ENCODE assay signal across 13 mouse cellular contexts in the genomic region with DNA sequence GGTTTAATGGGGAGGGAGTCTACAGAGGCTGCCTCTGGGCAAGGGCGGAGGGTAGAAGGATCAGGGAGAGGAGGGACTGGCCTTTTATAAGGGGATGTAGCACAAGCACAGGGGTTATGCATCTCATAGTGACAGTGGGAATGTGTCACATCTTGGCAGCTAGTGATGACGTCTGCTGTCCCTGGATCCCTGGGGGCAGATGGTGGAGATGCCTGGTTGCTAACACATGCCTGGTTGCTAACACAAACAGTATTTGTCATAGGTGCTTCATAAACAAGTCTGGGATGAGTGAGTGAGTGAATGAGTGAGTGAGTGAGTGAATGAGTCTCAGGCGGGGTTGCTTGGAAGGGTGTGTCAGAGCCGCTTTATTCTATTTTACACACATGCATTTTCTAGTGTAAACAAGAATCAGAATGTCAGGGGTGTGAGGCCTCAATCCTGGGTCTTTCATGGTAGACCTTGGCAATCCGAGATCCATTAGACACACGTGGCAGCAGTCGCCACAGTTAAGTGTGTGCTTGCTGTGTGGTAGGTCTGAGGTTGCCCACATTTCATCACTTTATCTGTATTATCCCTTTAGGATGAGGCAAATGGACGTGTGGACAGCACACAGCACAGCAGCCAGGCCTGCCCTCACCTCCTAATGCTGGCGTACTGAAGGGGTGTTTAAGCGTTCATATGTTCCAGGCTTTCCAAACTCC.
DNase-seq lines count a peak whose midpoint lies in the region; ATAC-seq and TF ChIP-seq lines count a peak whose summit lies in the region.
"Had no signal": no experiment of that assay in that cellular context is flagged by ENCODE, and none has a peak within 500 bp of the region (broad histone marks: within the 10 kb centered on the region; RNA-seq: fewer than 3 reads in every experiment).

No protein-coding gene starts in this region.

- no peak for TF ChIP-seq CTCF in cerebellum, adult 2 months (IDR thresholded peaks at IDR 0.05; ENCODE audit: borderline replicate concordance, insufficient read depth, low read depth, low read length)
- TF ChIP-seq CTCF in lung, postnatal 0 days (IDR thresholded peaks at IDR 0.05) = no peak

- no peaks in the 10 kb centered on the region for H3K27me3 ChIP-seq in cerebellum, adult 2 months (ENCODE audit: control insufficient read depth, insufficient read depth, low read length)
- H3K27me3 ChIP-seq in lung, postnatal 0 days (replicated peaks; ENCODE audit: insufficient read depth, low read length) = no peaks in the 10 kb centered on the region
- no peaks in the 10 kb centered on the region for H3K27me3 ChIP-seq in midbrain, embryonic 14.5 days (ENCODE audit: control insufficient read depth, insufficient read depth, low read length)
- H3K27me3 ChIP-seq: embryonic facial prominence, embryonic 13.5 days had no signal

- H3K4me3 ChIP-seq in cerebellum, adult 2 months (replicated peaks; ENCODE audit: insufficient read depth, low read depth, low read length) = no peak overlapping the region
- H3K4me3 ChIP-seq in lung, postnatal 0 days (ENCODE audit: low read depth, low read length) = no peak overlapping the region
- no peak overlapping the region for H3K4me3 ChIP-seq in midbrain, embryonic 14.5 days (replicated peaks; ENCODE audit: low read depth, low read length)
- H3K4me3 ChIP-seq: embryonic facial prominence, embryonic 13.5 days had no signal

- H3K4me2 ChIP-seq in lung, postnatal 0 days (replicated peaks; ENCODE audit: low read depth, low read length) = no peak overlapping the region
- H3K4me2 ChIP-seq in midbrain, embryonic 14.5 days (ENCODE audit: low read length) = no peak overlapping the region
- H3K4me2 ChIP-seq: embryonic facial prominence, embryonic 13.5 days had no signal

- H3K4me1 ChIP-seq in cerebellum, adult 2 months (ENCODE audit: control insufficient read depth, insufficient read depth, low read length) = peaks cover 31% of the 10 kb centered on the region
- H3K4me1 ChIP-seq in lung, postnatal 0 days (ENCODE audit: insufficient read depth, low read depth, low read length) = no peaks in the 10 kb centered on the region
- H3K4me1 ChIP-seq in midbrain, embryonic 14.5 days (ENCODE audit: control insufficient read depth, insufficient read depth, low read length) = peaks cover 20% of the 10 kb centered on the region

- H3K9me3 ChIP-seq in lung, postnatal 0 days (ENCODE audit: low read length) = no peaks in the 10 kb centered on the region
- H3K9me3 ChIP-seq in midbrain, embryonic 14.5 days (ENCODE audit: control insufficient read depth, low read length) = no peaks in the 10 kb centered on the region
- H3K9me3 ChIP-seq: embryonic facial prominence, embryonic 13.5 days had no signal

- TF ChIP-seq EP300 in lung, postnatal 0 days (IDR thresholded peaks at IDR 0.05) = 0 out of 2 replicates have a peak, but pooled peaks have one; percentile 24

- peak; percentile 65 for ATAC-seq in lung, postnatal 0 days
- ATAC-seq in midbrain, embryonic 14.5 days (ENCODE audit: low FRiP score, low TSS enrichment) = no peak

- 76% methylated on average over 10 of the region's 10 CpGs for WGBS in cerebellum, adult 2 months
- WGBS in lung, postnatal 0 days = 64% methylated on average over 10 of the region's 10 CpGs
- 54% methylated on average over 10 of the region's 10 CpGs for WGBS in midbrain, embryonic 14.5 days

- no peak for TF ChIP-seq POLR2A in cerebellum, adult 2 months (IDR thresholded peaks at IDR 0.05; ENCODE audit: borderline replicate concordance, insufficient read depth, low read length)

- no peaks in the 10 kb centered on the region for H3K36me3 ChIP-seq in lung, postnatal 0 days (ENCODE audit: insufficient read depth, low read length)
- no peaks in the 10 kb centered on the region for H3K36me3 ChIP-seq in midbrain, embryonic 14.5 days (ENCODE audit: control insufficient read depth, insufficient read depth, low read length)
- H3K36me3 ChIP-seq: embryonic facial prominence, embryonic 13.5 days had no signal

- no peak overlapping the region for H3K9ac ChIP-seq in lung, postnatal 0 days (replicated peaks; ENCODE audit: low read depth)
- no peak overlapping the region for H3K9ac ChIP-seq in midbrain, embryonic 14.5 days (replicated peaks; ENCODE audit: low read length)
- H3K9ac ChIP-seq: embryonic facial prominence, embryonic 13.5 days; liver, embryonic 14.5 days had no signal

- H3K27ac ChIP-seq in cerebellum, adult 2 months (ENCODE audit: insufficient read depth, low read length) = peak overlapping the region; percentile 18
- H3K27ac ChIP-seq in lung, postnatal 0 days (ENCODE audit: low read length) = no peak overlapping the region
- peak overlapping the region; percentile 57 for H3K27ac ChIP-seq in midbrain, embryonic 14.5 days (replicated peaks; ENCODE audit: low read depth, low read length)
- H3K27ac ChIP-seq: embryonic facial prominence, embryonic 13.5 days; liver, embryonic 14.5 days had no signal

- DNase-seq in cerebellum, adult 2 months = peak; percentile 41 to 64
- no peak for DNase-seq in cerebellum, adult 11 months
- peak; percentile 31 for DNase-seq in lung, postnatal 0 days (ENCODE audit: low spot score)
- DNase-seq in lung, postnatal 14 days = no peak
- DNase-seq in cerebellum, postnatal 25 days = peak; percentile 46 to 47
- no peak for DNase-seq in midbrain, embryonic 14.5 days
- DNase-seq in thymus, postnatal 36 days = no peak
- DNase-seq in thymus, postnatal 25 days = no peak
- DNase-seq: adrenal gland, adult 8-10 months; heart, adult 11 months; heart, postnatal 36 days had no signal

Comparison
In these comparisons a context has a peak if more than half of its experiments do, and no peak if none do; other contexts are left out.
1. DNase-seq: peak in cerebellum, adult 2 months (2 of 2), lung, postnatal 0 days (single experiment) and cerebellum, postnatal 25 days (2 of 2); none in cerebellum, adult 11 months (single experiment), lung, postnatal 14 days (single experiment), midbrain, embryonic 14.5 days (single experiment), thymus, postnatal 36 days (0 of 2) and thymus, postnatal 25 days (single experiment).